Comparison of ENCODE assay signal across 8 mouse cellular contexts in the genomic region with DNA sequence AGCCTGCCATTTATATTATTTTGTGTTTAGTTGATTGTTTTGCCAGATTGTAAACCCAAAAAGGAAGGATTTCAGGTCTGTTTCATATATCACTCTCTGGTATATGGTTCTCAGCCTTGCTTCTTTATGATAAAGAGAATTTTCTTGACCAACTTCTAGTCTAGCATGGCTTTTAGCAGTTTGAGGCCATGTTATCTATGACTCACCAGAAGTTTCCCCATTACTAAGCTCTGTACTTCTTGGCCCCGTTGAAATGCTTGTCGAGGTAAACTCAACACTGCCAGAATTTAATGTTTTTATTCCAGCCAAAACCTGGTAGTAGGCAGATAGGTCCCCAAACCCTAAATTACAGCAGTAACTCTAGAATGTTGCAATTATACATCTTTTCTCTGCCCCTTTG. TPM values are rescaled to one million over a fixed set of nuclear protein-coding genes. Genes with fewer than 3 reads are reported as not detected.
DNase-seq lines count a peak whose midpoint lies in the region; ATAC-seq and TF ChIP-seq lines count a peak whose summit lies in the region.

No protein-coding gene starts in this region.

- no peak for TF ChIP-seq CTCF in CH12.LX (conservative IDR thresholded peaks at IDR 0.05 in 1 of 2, IDR thresholded peaks at IDR 0.05 in 1 of 2; ENCODE audit: low read depth in 2 of 2, low read length in 2 of 2)

- dilution Hi-C loops in CH12.LX (cut with MboI; ENCODE audit: extremely low pct_ligation_motif_present, extremely low pct_unique_long_range_greater_than_20kb, low sequenced_read_pairs) = no loop called here

- H3K4me3 ChIP-seq in heart, embryonic 11.5 days (ENCODE audit: low read depth, low read length) = peak overlapping the region; percentile 97
- H3K4me3 ChIP-seq in CH12.LX (replicated peaks in 1 of 3; ENCODE audit: low read depth in 2 of 3, low read length in 2 of 3, poor library complexity in 1 of 3) = peak overlapping the region in 2 of 3 experiments; percentile 52 to 98
- peak overlapping the region; percentile 89 for H3K4me3 ChIP-seq in forebrain, embryonic 16.5 days (replicated peaks; ENCODE audit: low read length)
- no peak overlapping the region for H3K4me3 ChIP-seq in liver, embryonic 15.5 days (replicated peaks)

- peak overlapping the region; percentile 86 for H3K4me2 ChIP-seq in heart, embryonic 11.5 days
- H3K4me2 ChIP-seq in CH12.LX (ENCODE audit: insufficient read depth, low read depth, poor library complexity, severe bottlenecking) = peak overlapping the region; percentile 67
- H3K4me2 ChIP-seq in forebrain, embryonic 16.5 days (ENCODE audit: low read length) = peak overlapping the region; percentile 76
- peak overlapping the region; percentile 73 for H3K4me2 ChIP-seq in liver, embryonic 15.5 days

- H3K9ac ChIP-seq in heart, embryonic 11.5 days (ENCODE audit: low read depth, low read length) = no peak overlapping the region
- peak overlapping the region; percentile 77 for H3K9ac ChIP-seq in CH12.LX (ENCODE audit: insufficient read depth, low read depth)
- H3K9ac ChIP-seq in forebrain, embryonic 16.5 days (replicated peaks; ENCODE audit: low read depth, low read length) = no peak overlapping the region
- no peak overlapping the region for H3K9ac ChIP-seq in liver, embryonic 15.5 days

- no peaks in the 10 kb centered on the region for H3K9me3 ChIP-seq in heart, embryonic 11.5 days (replicated peaks; ENCODE audit: control insufficient read depth, low read length)
- H3K9me3 ChIP-seq in CH12.LX (replicated peaks; ENCODE audit: low read length) = peaks cover 3% of the 10 kb centered on the region
- no peaks in the 10 kb centered on the region for H3K9me3 ChIP-seq in forebrain, embryonic 16.5 days (ENCODE audit: control insufficient read depth, low read length)
- H3K9me3 ChIP-seq in liver, embryonic 15.5 days (replicated peaks) = no peaks in the 10 kb centered on the region

- no peak for TF ChIP-seq RAD21 in CH12.LX (IDR thresholded peaks at IDR 0.05; ENCODE audit: low read depth, low read length)

- no peak for DNase-seq in heart, adult 9 months (ENCODE audit: low spot score in 2 of 2)
- DNase-seq in CH12.LX (ENCODE audit: extremely low read depth) = no peak
- no peak for DNase-seq in right cerebral cortex, postnatal 36 days (ENCODE audit: low spot score in 2 of 2)
- no peak for DNase-seq in left cerebral cortex, postnatal 25 days (ENCODE audit: low spot score in 2 of 2)

- H3K27ac ChIP-seq in heart, embryonic 11.5 days (ENCODE audit: low read depth, low read length) = no peak overlapping the region
- H3K27ac ChIP-seq in CH12.LX (ENCODE audit: insufficient read depth, low read depth) = no peak overlapping the region
- H3K27ac ChIP-seq in forebrain, embryonic 16.5 days (ENCODE audit: low read length) = no peak overlapping the region
- H3K27ac ChIP-seq in liver, embryonic 15.5 days (replicated peaks) = no peak overlapping the region

- in situ Hi-C loops in CH12.LX (cut with MboI; ENCODE audit: low pct_ligation_motif_present, low pct_unique_long_range_greater_than_20kb, low sequenced_read_pairs) = no loop called here

- no peak for TF ChIP-seq EP300 in CH12.LX (IDR thresholded peaks at IDR 0.05; ENCODE audit: low read length)

- no peak for ATAC-seq in heart, embryonic 11.5 days (replicated peaks; ENCODE audit: insufficient number of reproducible peaks, low FRiP score, low TSS enrichment)
- ATAC-seq in forebrain, embryonic 16.5 days = no peak
- ATAC-seq in liver, embryonic 15.5 days (ENCODE audit: insufficient read depth) = no peak
- ATAC-seq in CD4-positive, CD25-positive, alpha-beta regulatory T cell, adult 4 months = no peak

- no peaks in the 10 kb centered on the region for H3K36me3 ChIP-seq in heart, embryonic 11.5 days (ENCODE audit: control insufficient read depth, insufficient read depth, low read length)
- H3K36me3 ChIP-seq in CH12.LX (replicated peaks in 1 of 2; ENCODE audit: control insufficient read depth in 1 of 2, insufficient read depth in 1 of 2, low read length in 1 of 2) = peaks cover 2 to 22% of the 10 kb centered on the region in 2 experiments
- H3K36me3 ChIP-seq in forebrain, embryonic 16.5 days (ENCODE audit: control insufficient read depth, insufficient read depth) = no peaks in the 10 kb centered on the region
- H3K36me3 ChIP-seq in liver, embryonic 15.5 days (replicated peaks) = no peaks in the 10 kb centered on the region

- WGBS in heart, embryonic 11.5 days (ENCODE audit: insufficient replicate concordance) = 35% methylated on average over 2 of the region's 2 CpGs
- 65% methylated on average over 2 of the region's 2 CpGs for WGBS in forebrain, embryonic 16.5 days
- WGBS in liver, embryonic 15.5 days (ENCODE audit: insufficient replicate concordance) = 20% methylated on average over 2 of the region's 2 CpGs

- peaks cover 47% of the 10 kb centered on the region for H3K79me2 ChIP-seq in CH12.LX (replicated peaks; ENCODE audit: control insufficient read depth, extremely low read depth, insufficient read depth, poor library complexity, severe bottlenecking)

- intact Hi-C loops in left cerebral cortex, postnatal 25 days (cut with DNase I) = no loop called here

- no peak for TF ChIP-seq POLR2A in CH12.LX (IDR thresholded peaks at IDR 0.05; ENCODE audit: low read depth, low read length)

- no peaks in the 10 kb centered on the region for H3K27me3 ChIP-seq in heart, embryonic 11.5 days (ENCODE audit: control insufficient read depth, insufficient read depth, low read length)
- H3K27me3 ChIP-seq in CH12.LX (replicated peaks) = no peaks in the 10 kb centered on the region
- H3K27me3 ChIP-seq in forebrain, embryonic 16.5 days (replicated peaks; ENCODE audit: control insufficient read depth, insufficient read depth, low read length) = peaks cover 7% of the 10 kb centered on the region; the same call in 1 of the 2 replicates
- peaks cover 12% of the 10 kb centered on the region for H3K27me3 ChIP-seq in liver, embryonic 15.5 days

- H3K4me1 ChIP-seq in heart, embryonic 11.5 days (ENCODE audit: control insufficient read depth, insufficient read depth, low read length) = peaks cover 38% of the 10 kb centered on the region
- peaks cover 6 to 35% of the 10 kb centered on the region in 2 experiments for H3K4me1 ChIP-seq in CH12.LX (ENCODE audit: control insufficient read depth in 1 of 2, insufficient read depth in 2 of 2)
- H3K4me1 ChIP-seq in forebrain, embryonic 16.5 days (replicated peaks; ENCODE audit: control insufficient read depth, insufficient read depth, low read length) = peaks cover 28% of the 10 kb centered on the region
- peaks cover 60% of the 10 kb centered on the region for H3K4me1 ChIP-seq in liver, embryonic 15.5 days (replicated peaks)

TF ChIP-seq in CH12.LX, 34 proteins besides CTCF, POLR2A, EP300 and RAD21:
- TF ChIP-seq MYC (IDR thresholded peaks at IDR 0.05; ENCODE audit: low read depth, low read length) (no peak), MAFK (IDR thresholded peaks at IDR 0.05; ENCODE audit: insufficient replicate concordance, low read length) (no peak), USF2 (conservative IDR thresholded peaks at IDR 0.05; ENCODE audit: low read depth, low read length) (no peak), JUND (conservative IDR thresholded peaks at IDR 0.05; ENCODE audit: low read depth, low read length) (no peak), SIN3A (IDR thresholded peaks at IDR 0.05; ENCODE audit: low read length) (no peak), PAX5 (IDR thresholded peaks at IDR 0.05; ENCODE audit: low read length) (no peak), CHD2 (IDR thresholded peaks at IDR 0.05; ENCODE audit: low read length) (no peak), ZNF384 (IDR thresholded peaks at IDR 0.05; ENCODE audit: low read depth, low read length) (no peak), NELFE (IDR thresholded peaks at IDR 0.05; ENCODE audit: low read depth, low read length) (no peak), TBP (conservative IDR thresholded peaks at IDR 0.05; ENCODE audit: low read depth, low read length) (no peak), JUN (IDR thresholded peaks at IDR 0.05; ENCODE audit: insufficient read depth, low read depth, low read length) (no peak), ETS1 (conservative IDR thresholded peaks at IDR 0.05; ENCODE audit: low read depth, low read length) (no peak)

RNA-seq across cellular contexts. Expression of gene Sec23ip, which starts 0.8 kb away (rescaled TPM):
- 36.9 and 39.8 TPM in 2 replicates for polyA plus RNA-seq in heart, embryonic 11.5 days (2014; fragmentation: Nextera tagmentation; extraction: Ambion mirVana)
- 16.0 and 22.7 TPM in 2 replicates for total RNA-seq in CH12.LX (2012; rRNA removed)
- 18.9 and 19.3 TPM in 2 replicates for total RNA-seq in CH12.LX (2014; rRNA removed)
- polyA plus RNA-seq in CH12.LX (2012; ENCODE audit: insufficient read length, low read depth) = 33.6 and 40.1 TPM in 2 replicates
- polyA plus RNA-seq in forebrain, embryonic 16.5 days (2015; fragmentation: Nextera tagmentation; extraction: Ambion mirVana) = 37.5 and 38.6 TPM in 2 replicates
- polyA plus RNA-seq in liver, embryonic 15.5 days (2015; fragmentation: Nextera tagmentation; extraction: Ambion mirVana) = 16.2 and 16.3 TPM in 2 replicates
- 10 to 100 TPM; 33.7 to 44.4 TPM for polyA plus RNA-seq in CD4-positive, CD25-positive, alpha-beta regulatory T cell, adult 4 months (2017; shearing (Covaris generic))
- total RNA-seq in left cerebral cortex, postnatal 25 days (2021) = 10 to 100 TPM; 41.3 to 42.9 TPM

RNA-seq across cellular contexts. Expression of gene Mcmbp, which starts 3.6 kb away (rescaled TPM):
- polyA plus RNA-seq in heart, embryonic 11.5 days (2014; fragmentation: Nextera tagmentation; extraction: Ambion mirVana) = 43.1 and 43.5 TPM in 2 replicates
- total RNA-seq in CH12.LX (2012; rRNA removed) (45.2 and 53.3 TPM in 2 replicates), CH12.LX (2014; rRNA removed) (59.7 and 69.4 TPM in 2 replicates)
- polyA plus RNA-seq in CH12.LX (2012; ENCODE audit: insufficient read length, low read depth) = 75.7 and 85.9 TPM in 2 replicates
- 59.0 and 60.8 TPM in 2 replicates for polyA plus RNA-seq in forebrain, embryonic 16.5 days (2015; fragmentation: Nextera tagmentation; extraction: Ambion mirVana)
- 19.0 and 19.7 TPM in 2 replicates for polyA plus RNA-seq in liver, embryonic 15.5 days (2015; fragmentation: Nextera tagmentation; extraction: Ambion mirVana)
- 100 to 1,000 TPM in 1 of 2 experiments, 10 to 100 TPM in 1; 92.6 to 102 TPM for polyA plus RNA-seq in CD4-positive, CD25-positive, alpha-beta regulatory T cell, adult 4 months (2017; shearing (Covaris generic))
- total RNA-seq in left cerebral cortex, postnatal 25 days (2021) = 10 to 100 TPM; 22.5 to 24.7 TPM
